Mouse (Mus musculus): ENCODE results near the gene Wdr61. TPM values are rescaled to one million over a fixed set of nuclear protein-coding genes. Genes with fewer than 3 reads are reported as not detected.

Gene Wdr61
- total and polyA plus RNA-seq, 2 experiments from 2014 or later: 37.9 to 88.5 TPM

GRCm38 (mm10) chr9:54751684-54752083 is 17.4 kb upstream of the Wdr61 start:
- no peak overlapping the region for H3K9ac ChIP-seq (replicated peaks; ENCODE audit: low read length)
- ATAC-seq (no peak), DNase-seq (ENCODE audit: low spot score) (no peak)
- no peak overlapping the region for H3K27ac ChIP-seq
- H3K36me3 ChIP-seq (ENCODE audit: insufficient read depth, low read length): no peaks in the 10 kb centered on the region
- no peak overlapping the region for H3K4me2 ChIP-seq (ENCODE audit: low read depth, low read length)
- H3K27me3 ChIP-seq (ENCODE audit: insufficient read depth, low read length): no peaks in the 10 kb centered on the region
- WGBS: 81% methylated on average over 2 of the region's 2 CpGs
- H3K4me3 ChIP-seq (ENCODE audit: low read length): no peak overlapping the region
- no peaks in the 10 kb centered on the region for H3K9me3 ChIP-seq (ENCODE audit: low read length)
- TF ChIP-seq CTCF (IDR thresholded peaks at IDR 0.05; ENCODE audit: low read depth): no peak
- H3K4me1 ChIP-seq (ENCODE audit: insufficient read depth, low read length): no peaks in the 10 kb centered on the region

- DNase-seq (ENCODE audit: low spot score) (peak; percentile 14), ATAC-seq (peak; percentile 30; the same call in 1 of the 2 replicates)
- H3K27ac ChIP-seq: no peak overlapping the region
- H3K4me3 ChIP-seq (ENCODE audit: low read length): no peak overlapping the region
- no peaks in the 10 kb centered on the region for H3K27me3 ChIP-seq (ENCODE audit: insufficient read depth, low read length)
- no peaks in the 10 kb centered on the region for H3K36me3 ChIP-seq (ENCODE audit: insufficient read depth, low read length)
- TF ChIP-seq CTCF (IDR thresholded peaks at IDR 0.05; ENCODE audit: low read depth): no peak
- no peak overlapping the region for H3K4me2 ChIP-seq (ENCODE audit: low read depth, low read length)
- H3K4me1 ChIP-seq (ENCODE audit: insufficient read depth, low read length): no peaks in the 10 kb centered on the region
- WGBS: 86% methylated on average over 7 of the region's 7 CpGs
- no peaks in the 10 kb centered on the region for H3K9me3 ChIP-seq (ENCODE audit: low read length)
- no peak overlapping the region for H3K9ac ChIP-seq (replicated peaks; ENCODE audit: low read length)
Observed at GRCm38 (mm10) chr9:54750215-54750981, 16.1 kb upstream of the Wdr61 start.

- Histone ChIP-seq H3K27me3 (ENCODE audit: insufficient read depth, low read length) (no peaks in the 10 kb centered on the region), H3K9me3 (ENCODE audit: low read length) (no peaks in the 10 kb centered on the region), H3K4me2 (ENCODE audit: low read depth, low read length) (no peak overlapping the region), H3K36me3 (ENCODE audit: insufficient read depth, low read length) (no peaks in the 10 kb centered on the region), H3K9ac (replicated peaks; ENCODE audit: low read length) (no peak overlapping the region), H3K4me3 (ENCODE audit: low read length) (no peak overlapping the region), H3K4me1 (ENCODE audit: insufficient read depth, low read length) (no peaks in the 10 kb centered on the region), H3K27ac (no peak overlapping the region)
- ATAC-seq: peak; percentile 45
- 29% methylated on average over 13 of the region's 13 CpGs for WGBS
- no peak for DNase-seq (ENCODE audit: low spot score)
- no peak for TF ChIP-seq CTCF (IDR thresholded peaks at IDR 0.05; ENCODE audit: low read depth)
Observed at GRCm38 (mm10) chr9:54745740-54746370, 11.5 kb upstream of the Wdr61 start.

- no peaks in the 10 kb centered on the region for H3K9me3 ChIP-seq (ENCODE audit: low read length)
- H3K4me1 ChIP-seq (ENCODE audit: insufficient read depth, low read length): no peaks in the 10 kb centered on the region
- no peak overlapping the region for H3K9ac ChIP-seq (replicated peaks; ENCODE audit: low read length)
- ATAC-seq: no peak
- 87% methylated on average over 4 of the region's 4 CpGs for WGBS
- H3K36me3 ChIP-seq (ENCODE audit: insufficient read depth, low read length): no peaks in the 10 kb centered on the region
- DNase-seq (ENCODE audit: low spot score): no peak
- no peak overlapping the region for H3K4me2 ChIP-seq (ENCODE audit: low read depth, low read length)
- H3K4me3 ChIP-seq (ENCODE audit: low read length): no peak overlapping the region
- H3K27me3 ChIP-seq (ENCODE audit: insufficient read depth, low read length): no peaks in the 10 kb centered on the region
- H3K27ac ChIP-seq: no peak overlapping the region
- no peak for TF ChIP-seq CTCF (IDR thresholded peaks at IDR 0.05; ENCODE audit: low read depth)
Observed at GRCm38 (mm10) chr9:54743891-54744290, 9.6 kb upstream of the Wdr61 start.

GRCm38 (mm10) chr9:54738376-54738775 is 4.1 kb upstream of the Wdr61 start:
- peak; percentile 89 for DNase-seq (ENCODE audit: low spot score)
- H3K9ac ChIP-seq (replicated peaks; ENCODE audit: low read length): no peak overlapping the region
- no peak overlapping the region for H3K4me3 ChIP-seq (ENCODE audit: low read length)
- peak; percentile 92 for TF ChIP-seq CTCF (IDR thresholded peaks at IDR 0.05; ENCODE audit: low read depth)
- H3K36me3 ChIP-seq (ENCODE audit: insufficient read depth, low read length): no peaks in the 10 kb centered on the region
- no peaks in the 10 kb centered on the region for H3K27me3 ChIP-seq (ENCODE audit: insufficient read depth, low read length)
- H3K4me2 ChIP-seq (ENCODE audit: low read depth, low read length): no peak overlapping the region
- WGBS: 20% methylated on average over 3 of the region's 3 CpGs
- ATAC-seq: peak; percentile 43; the same call in 1 of the 2 replicates
- H3K27ac ChIP-seq: no peak overlapping the region
- H3K9me3 ChIP-seq (ENCODE audit: low read length): no peaks in the 10 kb centered on the region
- peaks cover 3% of the 10 kb centered on the region for H3K4me1 ChIP-seq (ENCODE audit: insufficient read depth, low read length)

- ATAC-seq: peak; percentile 2; the same call in 1 of the 2 replicates
- Histone ChIP-seq H3K4me1 (ENCODE audit: insufficient read depth, low read length) (peaks cover 8% of the 10 kb centered on the region), H3K4me2 (ENCODE audit: low read depth, low read length) (no peak overlapping the region), H3K9me3 (ENCODE audit: low read length) (no peaks in the 10 kb centered on the region), H3K4me3 (ENCODE audit: low read length) (no peak overlapping the region), H3K9ac (replicated peaks; ENCODE audit: low read length) (no peak overlapping the region), H3K27ac (no peak overlapping the region), H3K36me3 (ENCODE audit: insufficient read depth, low read length) (no peaks in the 10 kb centered on the region), H3K27me3 (ENCODE audit: insufficient read depth, low read length) (no peaks in the 10 kb centered on the region)
- 18% methylated on average over 9 of the region's 9 CpGs for WGBS
- DNase-seq (ENCODE audit: low spot score): peak; percentile 90
- peak; percentile 85 for TF ChIP-seq CTCF (IDR thresholded peaks at IDR 0.05; ENCODE audit: low read depth)
Observed at GRCm38 (mm10) chr9:54736284-54736701, 2.0 kb upstream of the Wdr61 start.
